In genomic region chr2:158672829-158673228, GRCm38 (mm10) we compare ENCODE assay signal across 9 mouse cellular contexts. TPM values are rescaled to one million over a fixed set of nuclear protein-coding genes. Genes with fewer than 3 reads are reported as not detected.
DNase-seq lines count a peak whose midpoint lies in the region; ATAC-seq and TF ChIP-seq lines count a peak whose summit lies in the region.
"Had no signal": no experiment of that assay in that cellular context is flagged by ENCODE, and none has a peak within 500 bp of the region (broad histone marks: within the 10 kb centered on the region; RNA-seq: fewer than 3 reads in every experiment).

No protein-coding gene starts in this region.

- H3K4me1 ChIP-seq in liver, adult 2 months (ENCODE audit: control insufficient read depth, insufficient read depth, low read length), result no peaks in the 10 kb centered on the region
- H3K4me1 ChIP-seq in liver, embryonic 12.5 days, result no peaks in the 10 kb centered on the region
- H3K4me1 ChIP-seq in heart, embryonic 11.5 days (ENCODE audit: control insufficient read depth, insufficient read depth, low read length), result peaks cover 30% of the 10 kb centered on the region

- ATAC-seq in liver, embryonic 12.5 days, result no peak
- ATAC-seq in heart, embryonic 11.5 days (replicated peaks; ENCODE audit: insufficient number of reproducible peaks, low FRiP score, low TSS enrichment), result peak; percentile 47; the same call in 1 of the 2 replicates
- peak; percentile 43; the same call in 1 of the 2 replicates for ATAC-seq in megakaryocyte progenitor cell, adult 5-6 weeks (replicated peaks; ENCODE audit: poor library complexity)
- ATAC-seq: Patski had no signal

- H3K9me3 ChIP-seq in liver, embryonic 12.5 days (replicated peaks), result no peaks in the 10 kb centered on the region
- H3K9me3 ChIP-seq in heart, embryonic 11.5 days (replicated peaks; ENCODE audit: control insufficient read depth, low read length), result no peaks in the 10 kb centered on the region

- H3K79me2 ChIP-seq in liver, adult 2 months (ENCODE audit: control insufficient read depth, insufficient read depth, low read length), result no peaks in the 10 kb centered on the region; the same call in 1 of the 2 replicates

- H3K4me3 ChIP-seq in liver, adult 2 months (ENCODE audit: insufficient read depth, low read depth, low read length), result no peak overlapping the region
- no peak overlapping the region for H3K4me3 ChIP-seq in liver, embryonic 12.5 days
- no peak overlapping the region for H3K4me3 ChIP-seq in heart, embryonic 11.5 days (ENCODE audit: low read depth, low read length)

- WGBS in liver, adult 2 months, result 48% methylated on average over 6 of the region's 6 CpGs
- 20% methylated on average over 6 of the region's 6 CpGs for WGBS in liver, embryonic 12.5 days (ENCODE audit: insufficient replicate concordance)
- WGBS in heart, embryonic 11.5 days (ENCODE audit: insufficient replicate concordance), result 35% methylated on average over 6 of the region's 6 CpGs

- TF ChIP-seq POLR2A in liver, adult 2 months (IDR thresholded peaks at IDR 0.05; ENCODE audit: extremely low read depth, insufficient read depth, low read length), result no peak

- peak overlapping the region; percentile 40 for H3K27ac ChIP-seq in liver, adult 2 months (replicated peaks; ENCODE audit: insufficient read depth, low read depth, low read length)
- no peak overlapping the region for H3K27ac ChIP-seq in liver, embryonic 12.5 days
- peak overlapping the region; percentile 41; the same call in 1 of the 2 replicates for H3K27ac ChIP-seq in heart, embryonic 11.5 days (ENCODE audit: low read depth, low read length)

- no peak overlapping the region for H3K9ac ChIP-seq in liver, adult 2 months (ENCODE audit: low read depth, low read length)
- no peak overlapping the region for H3K9ac ChIP-seq in liver, embryonic 12.5 days
- no peak overlapping the region for H3K9ac ChIP-seq in heart, embryonic 11.5 days (ENCODE audit: low read depth, low read length)

- peaks cover 6% of the 10 kb centered on the region; the same call in 1 of the 2 replicates for H3K27me3 ChIP-seq in liver, adult 2 months (ENCODE audit: control insufficient read depth, insufficient read depth, low read length)
- peaks cover 34% of the 10 kb centered on the region for H3K27me3 ChIP-seq in liver, embryonic 12.5 days (replicated peaks)
- H3K27me3 ChIP-seq in heart, embryonic 11.5 days (ENCODE audit: control insufficient read depth, insufficient read depth, low read length), result peaks cover 16% of the 10 kb centered on the region

- no peak for TF ChIP-seq CTCF in liver, adult 2 months (IDR thresholded peaks at IDR 0.05; ENCODE audit: low read depth, low read length)

- H3K4me2 ChIP-seq in liver, embryonic 12.5 days, result no peak overlapping the region
- no peak overlapping the region for H3K4me2 ChIP-seq in heart, embryonic 11.5 days

- H3K36me3 ChIP-seq in liver, adult 2 months (ENCODE audit: control insufficient read depth, insufficient read depth, low read length), result no peaks in the 10 kb centered on the region
- no peaks in the 10 kb centered on the region for H3K36me3 ChIP-seq in liver, embryonic 12.5 days
- H3K36me3 ChIP-seq in heart, embryonic 11.5 days (ENCODE audit: control insufficient read depth, insufficient read depth, low read length), result no peaks in the 10 kb centered on the region

- DNase-seq in liver, adult 2 months (ENCODE audit: extremely low read depth, low read depth, low spot score), result peak; percentile 26
- peak; percentile 53 for DNase-seq in adrenal gland, postnatal 25 days
- peak; percentile 89 for DNase-seq in kidney, adult 9 months
- DNase-seq in layer of hippocampus, adult 8-10 months (ENCODE audit: low spot score in 2 of 2), result no peak
- DNase-seq in urinary bladder, postnatal 4 days (ENCODE audit: low spot score in 2 of 2), result no peak

RNA-seq across cellular contexts. Expression of gene Ppp1r16b, which starts 7.6 kb away (rescaled TPM):
- total RNA-seq in liver, adult 2 months (2014; rRNA removed), result 2.4 and 3.4 TPM in 2 replicates
- polyA plus RNA-seq in liver, adult 2 months (2012; rRNA removed), result 0.70 and 0.99 TPM in 2 replicates
- 1.9 and 2.0 TPM in 2 replicates for polyA plus RNA-seq in liver, embryonic 12.5 days (2016; fragmentation: Nextera tagmentation; extraction: Ambion mirVana)
- total RNA-seq in adrenal gland, postnatal 25 days (2021), result 15.8 and 19.0 TPM in 2 replicates
- polyA plus RNA-seq in heart, embryonic 11.5 days (2014; fragmentation: Nextera tagmentation; extraction: Ambion mirVana), result 4.5 TPM in 2 replicates
- total RNA-seq in megakaryocyte progenitor cell, adult 5-6 weeks (2015), result 0.17 and 0.30 TPM in 2 replicates
- 0.07 and 0.08 TPM in 2 replicates for total RNA-seq in megakaryocyte progenitor cell, adult 5-6 weeks (2017)
- total RNA-seq in layer of hippocampus, adult 8-10 months (2022), result 100 to 1,000 TPM; 118 to 142 (median 128) TPM

RNA-seq across cellular contexts. Expression of gene Actr5, which starts 48.1 kb away (rescaled TPM):
- 6.3 and 6.9 TPM in 2 replicates for total RNA-seq in liver, adult 2 months (2014; rRNA removed)
- polyA plus RNA-seq in liver, adult 2 months (2012; rRNA removed), result 3.4 and 4.6 TPM in 2 replicates
- polyA plus RNA-seq in liver, embryonic 12.5 days (2016; fragmentation: Nextera tagmentation; extraction: Ambion mirVana), result 12.5 and 13.3 TPM in 2 replicates
- 9.9 and 14.8 TPM in 2 replicates for total RNA-seq in adrenal gland, postnatal 25 days (2021)
- polyA plus RNA-seq in heart, embryonic 11.5 days (2014; fragmentation: Nextera tagmentation; extraction: Ambion mirVana), result 8.7 and 8.8 TPM in 2 replicates
- 9.1 and 14.7 TPM in 2 replicates for total RNA-seq in megakaryocyte progenitor cell, adult 5-6 weeks (2015)
- 14.5 and 18.7 TPM in 2 replicates for total RNA-seq in megakaryocyte progenitor cell, adult 5-6 weeks (2017)
- total RNA-seq in layer of hippocampus, adult 8-10 months (2022), result 10 to 100 TPM; 14.3 to 15.1 (median 14.7) TPM

Comparison
In these comparisons a context has a peak if more than half of its experiments do, and no peak if none do; other contexts are left out.
1. DNase-seq: peak in liver, adult 2 months (single experiment), adrenal gland, postnatal 25 days (single experiment) and kidney, adult 9 months (single experiment); none in layer of hippocampus, adult 8-10 months (0 of 2) and urinary bladder, postnatal 4 days (0 of 2).